Mouse (Mus musculus): ENCODE data around the gene Wdr53. TPM values are rescaled to one million over a fixed set of nuclear protein-coding genes. Genes with fewer than 3 reads are reported as not detected.

Gene Wdr53
- polyA plus RNA-seq (2014; fragmentation: Nextera tagmentation; extraction: Ambion mirVana) = 12.8 and 15.6 TPM in 2 replicates

DNA sequence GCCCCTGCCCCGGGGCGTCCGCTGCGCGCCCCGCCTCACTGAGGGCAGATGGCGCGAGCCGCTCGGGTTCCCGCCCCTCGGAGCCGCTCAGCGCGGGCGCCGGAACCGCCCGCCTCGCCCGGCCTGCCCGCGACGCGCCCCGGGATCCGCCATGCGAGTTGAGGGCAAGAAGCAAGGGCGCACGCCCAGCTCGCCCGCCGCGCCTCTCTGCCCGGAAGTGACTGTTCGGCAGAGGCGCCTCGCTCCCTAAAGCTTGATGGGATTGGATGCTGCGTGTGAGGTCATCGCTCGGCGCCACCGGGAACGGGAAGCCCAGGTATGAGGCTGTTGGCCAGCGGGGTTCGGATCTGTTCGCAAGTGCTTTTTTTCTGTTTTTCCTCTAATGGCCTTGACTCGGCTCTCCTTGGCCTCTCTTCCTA lies at the start of gene Wdr53, which contains the start of gene Fbxo45:
Gene Wdr53, plus strand, starts transcription at position 276 of the 419 bp plus-strand sequence.
Gene Fbxo45, minus strand, starts transcription at position 207 of the 419 bp plus-strand sequence.
- DNase-seq (peak; percentile 97), ATAC-seq (ENCODE audit: low FRiP score, low TSS enrichment) (peak; percentile 99)
- H3K4me2 ChIP-seq (ENCODE audit: low read length) = peak within 1 kb of the TSS; percentile 81
- H3K9ac ChIP-seq (replicated peaks; ENCODE audit: low read length) = peak within 1 kb of the TSS; percentile 88
- H3K36me3 ChIP-seq (ENCODE audit: control insufficient read depth, insufficient read depth, low read length) = peaks cover 3% of the 10 kb centered on the region; the same call in 1 of the 2 replicates
- H3K27me3 ChIP-seq (ENCODE audit: control insufficient read depth, insufficient read depth, low read length) = no peaks in the 10 kb centered on the region
- peaks cover 17% of the 10 kb centered on the region for H3K4me1 ChIP-seq (ENCODE audit: control insufficient read depth, insufficient read depth, low read length)
- no peaks in the 10 kb centered on the region for H3K9me3 ChIP-seq (ENCODE audit: control insufficient read depth, low read length)
- peak within 1 kb of the TSS; percentile 76 for H3K4me3 ChIP-seq (replicated peaks; ENCODE audit: low read depth, low read length)
- under 1% methylated on average over 44 of the region's 48 CpGs for WGBS
- H3K27ac ChIP-seq (replicated peaks; ENCODE audit: low read depth, low read length) = peak within 1 kb of the TSS; percentile 93

DNA sequence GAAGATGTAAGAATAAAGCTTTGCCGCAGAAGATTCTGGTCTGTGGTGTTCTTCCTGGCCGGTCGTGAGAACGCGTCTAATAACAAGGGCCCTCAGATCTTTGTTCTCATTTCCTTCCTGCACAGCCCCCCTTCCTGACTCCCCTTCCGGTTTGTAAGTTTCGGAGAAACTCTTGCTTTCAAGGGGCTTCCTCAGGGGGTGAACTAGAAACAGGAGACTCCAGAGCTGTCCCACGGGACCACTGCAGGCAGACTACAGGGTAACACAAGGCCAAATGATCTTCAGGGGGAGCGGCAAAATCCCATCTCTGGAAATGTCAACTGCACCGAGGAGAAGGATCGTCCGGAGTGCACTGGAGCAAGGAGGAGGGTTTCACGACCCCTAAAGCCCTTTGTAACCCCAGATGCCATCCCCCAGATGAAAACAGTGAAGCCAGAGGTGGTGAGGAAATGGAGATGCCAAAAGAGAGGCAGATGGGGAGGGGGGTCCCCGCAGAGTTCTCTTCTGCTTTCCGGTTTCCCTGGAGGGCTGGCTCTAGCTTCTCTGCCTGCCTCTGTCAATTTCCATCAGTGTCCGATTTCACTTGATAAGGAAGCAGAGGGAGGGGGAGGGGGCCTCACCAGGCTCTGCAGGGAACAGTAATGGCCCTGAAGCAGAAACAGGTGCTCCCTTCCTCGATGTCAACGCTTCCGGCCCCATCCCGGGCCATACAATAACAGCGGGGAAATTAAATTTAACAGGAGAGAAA lies 46.6 kb upstream of the Wdr53 start:
- peak overlapping the region; percentile 29 for H3K4me2 ChIP-seq (ENCODE audit: low read length)
- no peak overlapping the region for H3K4me3 ChIP-seq (replicated peaks; ENCODE audit: low read depth, low read length)
- DNase-seq = peak; percentile 63
- H3K9me3 ChIP-seq (ENCODE audit: control insufficient read depth, low read length) = no peaks in the 10 kb centered on the region
- peak overlapping the region; percentile 16; the same call in 1 of the 2 replicates for H3K27ac ChIP-seq (replicated peaks; ENCODE audit: low read depth, low read length)
- no peak for ATAC-seq (ENCODE audit: low FRiP score, low TSS enrichment)
- H3K9ac ChIP-seq (replicated peaks; ENCODE audit: low read length) = no peak overlapping the region
- H3K36me3 ChIP-seq (ENCODE audit: control insufficient read depth, insufficient read depth, low read length) = no peaks in the 10 kb centered on the region
- WGBS = 54% methylated on average over 21 of the region's 21 CpGs
- H3K27me3 ChIP-seq (ENCODE audit: control insufficient read depth, insufficient read depth, low read length) = no peaks in the 10 kb centered on the region
- no peaks in the 10 kb centered on the region for H3K4me1 ChIP-seq (ENCODE audit: control insufficient read depth, insufficient read depth, low read length)

DNA sequence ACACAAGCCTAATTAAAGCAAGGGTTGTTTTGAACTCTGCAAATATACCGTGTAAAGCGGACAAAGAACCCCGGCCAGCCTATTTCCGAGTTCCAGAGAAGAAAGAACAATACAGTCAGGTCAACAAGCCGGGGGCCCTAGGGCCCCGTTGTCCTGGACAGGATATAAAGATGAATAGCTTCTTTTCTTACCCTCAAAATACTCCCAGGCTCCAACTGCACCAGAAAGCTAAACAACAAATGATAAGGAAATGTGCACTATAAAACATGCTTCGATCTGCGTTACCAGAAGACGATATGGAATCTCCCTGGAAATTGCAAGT lies 46.1 kb upstream of the Wdr53 start:
- Histone ChIP-seq H3K27me3 (ENCODE audit: control insufficient read depth, insufficient read depth, low read length) (no peaks in the 10 kb centered on the region), H3K4me2 (ENCODE audit: low read length) (peak overlapping the region; percentile 29), H3K4me1 (ENCODE audit: control insufficient read depth, insufficient read depth, low read length) (no peaks in the 10 kb centered on the region), H3K9ac (replicated peaks; ENCODE audit: low read length) (no peak overlapping the region), H3K4me3 (replicated peaks; ENCODE audit: low read depth, low read length) (no peak overlapping the region), H3K9me3 (ENCODE audit: control insufficient read depth, low read length) (no peaks in the 10 kb centered on the region), H3K36me3 (ENCODE audit: control insufficient read depth, insufficient read depth, low read length) (no peaks in the 10 kb centered on the region), H3K27ac (replicated peaks; ENCODE audit: low read depth, low read length) (no peak overlapping the region)
- DNase-seq (no peak), ATAC-seq (ENCODE audit: low FRiP score, low TSS enrichment) (no peak)
- WGBS = 49% methylated on average over 9 of the region's 9 CpGs

DNA sequence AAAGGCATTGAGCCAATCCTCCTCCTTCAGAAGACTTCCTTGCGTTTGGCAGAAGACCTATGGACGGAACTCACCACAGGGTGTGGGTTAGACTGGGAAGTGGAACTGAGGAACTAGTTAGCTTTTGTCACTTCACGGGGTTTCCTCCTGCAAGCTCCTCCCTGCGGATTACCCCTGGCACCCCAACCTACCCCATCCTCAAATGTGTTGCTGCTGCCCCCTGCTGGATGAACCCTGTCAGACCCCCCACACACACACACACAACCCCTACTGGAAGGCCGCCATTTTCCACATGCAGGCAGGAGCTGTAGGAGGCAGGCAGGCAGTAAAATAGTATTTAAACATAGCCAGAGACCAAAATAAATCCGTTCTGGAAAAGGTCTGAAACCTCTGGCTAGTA lies 44.3 kb upstream of the Wdr53 start:
- no peak overlapping the region for H3K27ac ChIP-seq (replicated peaks; ENCODE audit: low read depth, low read length)
- H3K9ac ChIP-seq (replicated peaks; ENCODE audit: low read length) = no peak overlapping the region
- H3K4me2 ChIP-seq (ENCODE audit: low read length) = no peak overlapping the region
- no peaks in the 10 kb centered on the region for H3K36me3 ChIP-seq (ENCODE audit: control insufficient read depth, insufficient read depth, low read length)
- no peaks in the 10 kb centered on the region for H3K4me1 ChIP-seq (ENCODE audit: control insufficient read depth, insufficient read depth, low read length)
- H3K27me3 ChIP-seq (ENCODE audit: control insufficient read depth, insufficient read depth, low read length) = no peaks in the 10 kb centered on the region
- ATAC-seq (ENCODE audit: low FRiP score, low TSS enrichment) (no peak), DNase-seq (no peak)
- H3K9me3 ChIP-seq (ENCODE audit: control insufficient read depth, low read length) = no peaks in the 10 kb centered on the region
- H3K4me3 ChIP-seq (replicated peaks; ENCODE audit: low read depth, low read length) = no peak overlapping the region
- WGBS = 77% methylated on average over 6 of the region's 6 CpGs

DNA sequence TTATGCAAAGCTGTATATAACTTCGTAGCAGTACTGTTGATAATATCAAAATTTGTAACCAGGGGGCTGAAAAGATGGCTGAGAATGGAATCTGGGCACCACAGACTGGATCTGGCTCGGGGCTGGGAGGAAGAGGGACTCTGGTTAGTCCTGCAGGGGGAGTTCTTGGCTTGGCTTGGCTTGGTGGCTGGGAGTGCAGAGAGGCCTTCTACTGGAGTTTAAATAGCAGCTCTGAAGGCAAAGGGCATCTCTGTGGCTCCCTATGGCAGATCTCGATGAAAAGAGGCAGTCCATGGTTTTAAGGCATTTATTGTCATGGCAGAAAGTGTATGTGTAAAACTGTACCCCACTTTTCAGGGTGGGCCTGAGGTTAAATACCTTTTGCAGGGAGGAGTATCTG lies 42.1 kb upstream of the Wdr53 start:
- 60% methylated on average over 3 of the region's 3 CpGs for WGBS
- H3K4me2 ChIP-seq (ENCODE audit: low read length) = no peak overlapping the region
- H3K9me3 ChIP-seq (ENCODE audit: control insufficient read depth, low read length) = no peaks in the 10 kb centered on the region
- no peak overlapping the region for H3K27ac ChIP-seq (replicated peaks; ENCODE audit: low read depth, low read length)
- H3K9ac ChIP-seq (replicated peaks; ENCODE audit: low read length) = no peak overlapping the region
- no peaks in the 10 kb centered on the region for H3K36me3 ChIP-seq (ENCODE audit: control insufficient read depth, insufficient read depth, low read length)
- no peaks in the 10 kb centered on the region for H3K4me1 ChIP-seq (ENCODE audit: control insufficient read depth, insufficient read depth, low read length)
- no peaks in the 10 kb centered on the region for H3K27me3 ChIP-seq (ENCODE audit: control insufficient read depth, insufficient read depth, low read length)
- no peak overlapping the region for H3K4me3 ChIP-seq (replicated peaks; ENCODE audit: low read depth, low read length)
- ATAC-seq (ENCODE audit: low FRiP score, low TSS enrichment) (no peak), DNase-seq (no peak)

DNA sequence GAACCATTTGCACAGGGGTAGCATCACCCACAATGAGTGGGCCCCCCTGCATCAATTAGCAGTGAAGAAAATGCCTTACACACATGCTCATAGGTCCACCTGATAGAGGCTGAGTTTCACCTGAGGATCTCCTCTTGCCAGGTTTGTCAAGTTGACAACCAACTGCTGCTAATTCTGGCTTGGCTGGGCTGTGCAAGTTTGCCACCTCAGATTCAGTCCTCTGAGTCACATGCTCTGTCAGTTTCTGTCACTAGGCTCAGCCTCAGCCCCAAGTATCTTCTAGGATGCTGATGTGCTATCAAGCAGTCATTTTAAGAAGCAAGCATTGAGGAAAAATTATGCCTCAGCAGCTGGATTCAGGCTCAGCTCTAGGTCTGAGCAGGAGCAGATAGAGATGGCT lies 32.9 kb upstream of the Wdr53 start:
- no peak overlapping the region for H3K9ac ChIP-seq (replicated peaks; ENCODE audit: low read length)
- H3K4me3 ChIP-seq (replicated peaks; ENCODE audit: low read depth, low read length) = no peak overlapping the region
- H3K9me3 ChIP-seq (ENCODE audit: control insufficient read depth, low read length) = no peaks in the 10 kb centered on the region
- DNase-seq (no peak), ATAC-seq (ENCODE audit: low FRiP score, low TSS enrichment) (no peak)
- H3K4me1 ChIP-seq (ENCODE audit: control insufficient read depth, insufficient read depth, low read length) = no peaks in the 10 kb centered on the region
- H3K36me3 ChIP-seq (ENCODE audit: control insufficient read depth, insufficient read depth, low read length) = no peaks in the 10 kb centered on the region
- no peak overlapping the region for H3K27ac ChIP-seq (replicated peaks; ENCODE audit: low read depth, low read length)
- H3K27me3 ChIP-seq (ENCODE audit: control insufficient read depth, insufficient read depth, low read length) = no peaks in the 10 kb centered on the region
- no peak overlapping the region for H3K4me2 ChIP-seq (ENCODE audit: low read length)

DNA sequence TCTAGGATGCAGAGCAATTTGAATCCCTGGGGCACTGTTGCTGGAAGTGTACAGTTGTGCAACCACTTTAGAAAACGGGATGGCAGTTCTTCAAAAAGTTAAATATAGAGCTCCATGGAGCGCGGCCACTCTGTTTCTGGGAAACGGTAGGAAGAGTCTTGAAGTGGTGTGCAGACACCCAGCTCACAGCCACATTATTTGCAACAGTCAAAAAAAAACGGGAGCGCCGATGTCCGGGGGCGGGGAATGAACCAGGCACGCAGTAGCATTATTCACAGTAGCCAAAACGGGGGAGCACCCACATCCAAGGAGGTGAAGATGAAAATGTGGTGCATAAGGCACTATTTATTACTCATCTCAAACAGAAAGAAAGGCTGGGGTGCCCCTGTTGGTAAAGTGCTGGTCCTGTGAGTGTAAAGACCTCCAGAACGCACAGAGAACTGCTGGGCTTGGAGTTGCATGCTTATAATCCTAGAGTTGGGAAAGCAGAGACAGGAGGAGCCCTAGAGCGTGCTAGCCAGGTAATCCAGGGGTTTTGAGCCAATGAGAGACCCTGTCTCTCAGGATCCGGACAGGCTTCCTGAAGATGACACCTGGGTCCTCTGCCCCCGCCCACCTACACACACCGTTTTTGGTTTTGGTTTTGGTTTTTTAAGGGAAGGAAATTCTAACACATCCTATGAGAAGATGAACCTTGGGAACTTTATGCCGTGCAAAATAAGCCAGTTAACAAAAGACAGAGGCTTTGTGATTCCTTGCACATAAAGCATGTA lies 32.0 kb upstream of the Wdr53 start:
- Histone ChIP-seq H3K36me3 (ENCODE audit: control insufficient read depth, insufficient read depth, low read length) (no peaks in the 10 kb centered on the region), H3K4me3 (replicated peaks; ENCODE audit: low read depth, low read length) (no peak overlapping the region), H3K4me1 (ENCODE audit: control insufficient read depth, insufficient read depth, low read length) (no peaks in the 10 kb centered on the region), H3K27me3 (ENCODE audit: control insufficient read depth, insufficient read depth, low read length) (no peaks in the 10 kb centered on the region), H3K27ac (replicated peaks; ENCODE audit: low read depth, low read length) (no peak overlapping the region), H3K4me2 (ENCODE audit: low read length) (no peak overlapping the region), H3K9ac (replicated peaks; ENCODE audit: low read length) (no peak overlapping the region), H3K9me3 (ENCODE audit: control insufficient read depth, low read length) (no peaks in the 10 kb centered on the region)
- ATAC-seq (ENCODE audit: low FRiP score, low TSS enrichment) (no peak), DNase-seq (no peak)
- 81% methylated on average over 17 of the region's 17 CpGs for WGBS

DNA sequence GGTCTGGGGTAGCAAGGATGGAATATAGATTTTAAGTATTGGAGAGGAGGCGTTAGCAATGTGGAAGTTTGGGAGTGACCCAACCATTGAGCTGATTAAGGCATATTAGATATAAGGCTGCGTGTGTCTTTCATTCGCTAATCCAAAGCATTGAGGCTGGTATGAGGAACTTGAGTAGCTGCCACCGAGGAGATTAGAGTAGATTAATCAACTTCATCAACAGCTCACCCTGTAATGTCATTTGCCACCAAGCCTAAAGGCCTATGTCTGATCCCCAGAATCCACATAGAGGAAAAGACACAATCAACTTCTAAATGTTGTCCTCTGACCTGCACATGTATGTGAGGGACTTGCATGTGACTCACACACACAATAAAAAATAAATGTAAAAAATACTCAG lies 25.2 kb upstream of the Wdr53 start:
- Histone ChIP-seq H3K4me1 (ENCODE audit: control insufficient read depth, insufficient read depth, low read length) (no peaks in the 10 kb centered on the region), H3K4me2 (ENCODE audit: low read length) (no peak overlapping the region), H3K4me3 (replicated peaks; ENCODE audit: low read depth, low read length) (no peak overlapping the region), H3K9ac (replicated peaks; ENCODE audit: low read length) (no peak overlapping the region), H3K27ac (replicated peaks; ENCODE audit: low read depth, low read length) (no peak overlapping the region), H3K36me3 (ENCODE audit: control insufficient read depth, insufficient read depth, low read length) (no peaks in the 10 kb centered on the region), H3K9me3 (ENCODE audit: control insufficient read depth, low read length) (no peaks in the 10 kb centered on the region), H3K27me3 (ENCODE audit: control insufficient read depth, insufficient read depth, low read length) (no peaks in the 10 kb centered on the region)
- no peak for DNase-seq
- no peak for ATAC-seq (ENCODE audit: low FRiP score, low TSS enrichment)
- 86% methylated on average over 4 of the region's 4 CpGs for WGBS

DNA sequence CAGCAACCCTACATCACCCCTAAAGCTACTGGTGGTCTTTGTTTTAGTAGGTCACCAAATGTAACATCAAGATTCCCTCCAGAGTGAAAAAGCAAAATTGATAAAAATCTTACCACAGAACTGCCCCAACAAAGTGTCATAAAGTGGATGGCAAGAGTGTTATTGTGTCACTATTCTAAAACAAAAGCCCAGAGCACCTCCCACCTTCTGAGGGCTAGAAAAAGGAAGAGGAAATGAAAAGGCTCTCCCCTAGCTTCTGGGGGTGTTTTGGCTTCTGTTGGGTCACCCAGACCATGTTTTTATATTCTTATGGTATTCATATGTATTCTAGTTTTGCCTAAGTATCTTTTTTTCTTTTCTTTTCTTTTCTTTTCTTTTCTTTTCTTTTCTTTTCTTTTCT lies 24.6 kb upstream of the Wdr53 start:
- Histone ChIP-seq H3K27ac (replicated peaks; ENCODE audit: low read depth, low read length) (no peak overlapping the region), H3K36me3 (ENCODE audit: control insufficient read depth, insufficient read depth, low read length) (no peaks in the 10 kb centered on the region), H3K4me1 (ENCODE audit: control insufficient read depth, insufficient read depth, low read length) (no peaks in the 10 kb centered on the region), H3K4me2 (ENCODE audit: low read length) (no peak overlapping the region), H3K9ac (replicated peaks; ENCODE audit: low read length) (no peak overlapping the region), H3K4me3 (replicated peaks; ENCODE audit: low read depth, low read length) (no peak overlapping the region), H3K27me3 (ENCODE audit: control insufficient read depth, insufficient read depth, low read length) (no peaks in the 10 kb centered on the region), H3K9me3 (ENCODE audit: control insufficient read depth, low read length) (no peaks in the 10 kb centered on the region)
- DNase-seq (no peak), ATAC-seq (ENCODE audit: low FRiP score, low TSS enrichment) (no peak)

All from midbrain, embryonic 14.5 days (tissue).